Mouse (Mus musculus): ENCODE data around the gene Stk39.

GRCm38 (mm10) chr2:68292539-68293320 lies 179.3 kb downstream of the Stk39 start:
- TF ChIP-seq CTCF (IDR thresholded peaks at IDR 0.05; ENCODE audit: borderline replicate concordance, insufficient read depth, low read length) (no peak), POLR2A (IDR thresholded peaks at IDR 0.05; ENCODE audit: low read depth, low read length) (no peak)
